Mouse (Mus musculus) liver, embryonic 14.5 days (tissue): Measurements from ENCODE around the gene Pald1. TPM values are rescaled to one million over a fixed set of nuclear protein-coding genes. Genes with fewer than 3 reads are reported as not detected.

Experiments
- ATAC-seq: fragments of 200-750 bp; cut with Nextera tagmentation; 2 replicates; pipeline ENCODE4 v1.8.0; 2017; ENCODE audit warnings: moderate number of reproducible peaks, mild to moderate bottlenecking, moderate library complexity; ENCODE audit not compliant: insufficient read depth
- DNase-seq, 3 experiments: peaks; one replicate each; pipeline ENCODE4 v3.0.0-alpha.2; 2012 to 2013; ENCODE audit warnings: low read depth in 3 of 3, low spot score in 3 of 3
- H3K27ac ChIP-seq: fragments of 300-500 bp; sonication (generic); 2 replicates; pipeline ENCODE4 v1.5.1; 2014; ENCODE audit warnings: moderate library complexity, mild to moderate bottlenecking, control low read depth, inconsistent platforms
- H3K27me3 ChIP-seq: fragments of 300-500 bp; sonication (generic); 2 replicates; pipeline ENCODE4 v1.6.1; 2014; ENCODE audit warnings: mild to moderate bottlenecking, low read length, moderate library complexity; ENCODE audit not compliant: control insufficient read depth, insufficient read depth
- H3K36me3 ChIP-seq: fragments of 300-500 bp; sonication (generic); replicated peaks from 2 replicates; pipeline ENCODE4 v1.6.1; 2014; ENCODE audit warnings: low read depth; ENCODE audit not compliant: control insufficient read depth, insufficient read depth
- H3K4me1 ChIP-seq, 2 experiments: fragments of 200-500 bp in 1 of 2; fragments of 300-500 bp in 1 of 2; sonication (generic) in 1 of 2; replicated peaks; 2 replicates each; pipeline ENCODE4 v1.6.1; 2012 to 2014; ENCODE audit warnings: antibody characterized with exemption in 1 of 2, inconsistent platforms in 1 of 2, low read length in 1 of 2; ENCODE audit not compliant: control insufficient read depth in 2 of 2, insufficient read depth in 2 of 2
- H3K4me2 ChIP-seq: fragments of 300-500 bp; sonication (generic); 2 replicates; pipeline ENCODE4 v1.6.1; 2014; ENCODE audit warnings: low read depth, mild to moderate bottlenecking, control low read depth, moderate library complexity
- H3K4me3 ChIP-seq, 2 experiments: fragments of 200-500 bp in 1 of 2; fragments of 300-500 bp in 1 of 2; sonication (generic) in 1 of 2; 2 replicates each; pipeline ENCODE4 v1.5.1; 2012 to 2014; ENCODE audit warnings: low read depth in 2 of 2, low read length in 2 of 2, mild to moderate bottlenecking in 2 of 2, control low read depth in 1 of 2, inconsistent platforms in 1 of 2, moderate library complexity in 1 of 2; ENCODE audit not compliant: insufficient read depth in 1 of 2
- H3K9ac ChIP-seq: fragments of 300-500 bp; sonication (generic); replicated peaks from 2 replicates; pipeline ENCODE4 v1.6.1; 2014; ENCODE audit warnings: mild to moderate bottlenecking, control low read depth, moderate library complexity
- H3K9me3 ChIP-seq: fragments of 300-500 bp; sonication (generic); 2 replicates; pipeline ENCODE4 v1.6.1; 2016; ENCODE audit warnings: low read length, mixed read lengths; ENCODE audit not compliant: control insufficient read depth
- CTCF ChIP-seq: IDR thresholded peaks from 2 replicates; pipeline ENCODE4 v1.5.1; 2016; ENCODE audit warnings: antibody characterized with exemption, low read depth, control low read depth
- EP300 ChIP-seq: IDR thresholded peaks from 2 replicates; pipeline ENCODE4 v1.6.1; 2016; ENCODE audit warnings: antibody characterized with exemption, low read depth
- WGBS: fragments of 180-500 bp; shearing (Covaris S2); extraction: QIAGEN DNeasy Blood & Tissue Kit; methylation state at CpG from one replicate; pipeline ENCODE4 v1.1.7; 2014; ENCODE audit not compliant: insufficient replicate concordance; 5-methylcytosine and 5-hydroxymethylcytosine counted together
- polyA plus RNA-seq, 2 experiments: library from polyadenylated mRNA; depleted of rRNA in 1 of 2; stranded (reverse) in 1 of 2; unstranded in 1 of 2; fragments of >200 nt; fragmentation: Nextera tagmentation in 1 of 2; extraction: Ambion mirVana in 1 of 2; gene quantifications; 2 replicates each; pipeline versions ENCODE4 v1.2.1 to v1.2.3; 2012 to 2014

Gene Pald1
- polyA plus RNA-seq, 2 experiments: 4.0 to 4.4 TPM

DNA sequence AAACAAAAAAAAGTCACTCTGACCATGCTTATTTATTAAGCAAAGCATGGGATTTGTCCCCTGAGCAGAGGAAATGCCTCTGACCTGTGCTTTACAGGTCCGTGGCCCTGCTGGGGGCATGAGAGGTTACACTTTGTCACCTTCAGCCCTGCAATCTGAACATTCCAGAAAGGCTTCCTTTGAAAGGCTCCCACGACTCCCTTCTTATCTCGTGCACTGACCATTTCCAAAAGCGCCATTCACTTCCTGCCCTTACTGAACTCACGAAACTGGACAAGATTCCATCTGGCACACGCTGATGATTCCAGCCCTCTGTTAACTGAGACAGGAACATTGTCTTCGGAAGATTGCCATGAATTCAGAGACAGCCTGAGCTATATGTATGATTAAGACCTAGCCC, 69.6 kb downstream of the Pald1 start:
- H3K4me3 ChIP-seq: no peak overlapping the region
- 28% methylated on average over 7 of the region's 7 CpGs for WGBS
- H3K27ac ChIP-seq: no peak overlapping the region
- H3K27me3 ChIP-seq: no peaks in the 10 kb centered on the region
- no peaks in the 10 kb centered on the region for H3K9me3 ChIP-seq
- TF ChIP-seq CTCF (no peak), EP300 (no peak)
- ATAC-seq (no peak), DNase-seq (no peak)
- no peaks in the 10 kb centered on the region for H3K36me3 ChIP-seq
- H3K4me2 ChIP-seq: no peak overlapping the region
- peaks cover 0 to 6% of the 10 kb centered on the region in 2 experiments; a peak in 2 of 4 replicates for H3K4me1 ChIP-seq
- H3K9ac ChIP-seq: no peak overlapping the region

DNA sequence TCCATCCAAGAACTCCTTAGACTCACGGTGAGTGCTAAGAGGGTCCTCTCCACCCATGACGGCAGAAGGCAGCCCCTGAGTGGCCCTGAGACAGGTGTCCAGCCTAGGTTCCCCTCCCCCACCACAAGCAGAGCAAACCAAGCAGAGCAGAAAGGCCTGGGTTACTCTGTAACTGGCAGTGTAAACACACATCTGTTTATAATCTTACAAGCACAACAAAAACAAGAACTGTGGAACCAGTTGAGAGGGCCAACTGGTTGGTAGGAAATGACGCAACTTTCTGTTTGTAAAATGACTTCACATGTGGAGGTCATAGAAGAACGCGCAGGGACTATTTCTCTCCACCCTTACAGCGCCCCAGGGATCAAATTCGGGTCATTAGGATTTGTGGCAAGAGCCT, 70.6 kb downstream of the Pald1 start:
- H3K4me3 ChIP-seq: no peak overlapping the region
- 31% methylated on average over 7 of the region's 7 CpGs for WGBS

DNA sequence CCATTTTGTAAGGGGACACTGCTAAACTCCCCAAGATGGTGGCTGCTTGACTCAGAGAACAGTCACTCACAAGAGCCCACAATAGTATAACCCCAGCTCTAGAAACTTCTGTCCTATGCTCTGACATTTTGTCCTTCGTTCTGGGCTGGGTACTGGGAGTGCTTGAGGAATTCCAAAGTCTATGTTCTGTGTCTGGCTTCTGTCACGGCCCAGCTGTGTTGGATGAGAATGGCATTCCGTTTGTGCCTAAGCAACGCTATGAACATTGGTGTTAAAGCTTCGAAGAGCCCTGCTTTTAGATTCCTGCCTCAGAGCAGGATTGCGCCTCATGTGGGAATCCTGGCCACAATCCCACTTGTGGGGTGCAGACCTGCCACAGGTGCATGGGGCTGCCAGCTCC, 71.2 kb downstream of the Pald1 start:
- 65% methylated on average over 6 of the region's 6 CpGs for WGBS
- Histone ChIP-seq H3K27me3 (no peaks in the 10 kb centered on the region), H3K9ac (no peak overlapping the region), H3K27ac (no peak overlapping the region), H3K4me1 (peaks cover 0 to 6% of the 10 kb centered on the region in 2 experiments; a peak in 2 of 4 replicates), H3K4me2 (no peak overlapping the region), H3K9me3 (no peaks in the 10 kb centered on the region), H3K4me3 (no peak overlapping the region), H3K36me3 (no peaks in the 10 kb centered on the region)
- DNase-seq (no peak), ATAC-seq (no peak)
- TF ChIP-seq CTCF (no peak), EP300 (no peak)

More for the DNA sequence above, 70.6 kb downstream of the Pald1 start:
- H3K9me3 ChIP-seq: no peaks in the 10 kb centered on the region
- ATAC-seq (peak; percentile 70), DNase-seq (peak; percentile 13 to 22 (median 22))
- H3K9ac ChIP-seq: no peak overlapping the region
- H3K4me2 ChIP-seq: no peak overlapping the region; the same call in 1 of the 2 replicates
- no peak overlapping the region for H3K27ac ChIP-seq
- H3K4me1 ChIP-seq: peaks cover 0 to 6% of the 10 kb centered on the region in 2 experiments; a peak in 2 of 4 replicates
- TF ChIP-seq EP300: no peak
- no peak for TF ChIP-seq CTCF
- no peaks in the 10 kb centered on the region for H3K27me3 ChIP-seq
- no peaks in the 10 kb centered on the region for H3K36me3 ChIP-seq

DNA sequence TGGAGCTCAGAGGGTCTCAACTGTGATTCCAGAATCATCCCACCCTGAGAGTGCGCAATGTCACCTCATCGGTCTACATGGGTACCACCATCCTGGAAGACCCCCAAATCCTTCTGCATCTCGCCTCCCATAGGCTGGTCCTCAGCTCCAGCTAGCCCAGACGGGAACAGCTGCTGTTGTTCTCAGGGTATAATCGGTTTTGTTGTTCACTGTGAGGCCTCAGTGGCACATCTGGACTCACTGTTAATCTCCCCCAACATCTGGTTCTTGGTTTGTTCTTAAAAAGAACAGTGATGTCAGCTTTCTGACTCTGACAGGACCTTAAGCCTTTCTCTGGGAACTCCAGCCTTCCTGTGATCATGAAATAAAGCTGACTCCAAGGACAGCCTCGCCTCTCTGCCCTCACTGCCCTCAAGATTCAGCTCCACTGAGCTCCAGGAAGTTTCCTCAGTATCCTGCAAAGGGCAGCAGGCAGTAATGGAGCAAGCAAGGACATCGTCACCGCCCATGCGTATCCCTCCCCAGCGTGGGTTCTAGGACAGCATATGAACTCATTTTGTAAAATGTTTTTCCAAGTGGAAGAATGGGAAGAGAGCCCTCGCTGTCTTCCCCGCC, 74.5 kb downstream of the Pald1 start:
- no peak overlapping the region for H3K9ac ChIP-seq
- no peak overlapping the region for H3K4me2 ChIP-seq
- DNase-seq: no peak
- H3K9me3 ChIP-seq: no peaks in the 10 kb centered on the region
- H3K27ac ChIP-seq: no peak overlapping the region
- no peak for ATAC-seq
- H3K4me3 ChIP-seq: no peak overlapping the region
- TF ChIP-seq CTCF (no peak), EP300 (no peak)
- H3K36me3 ChIP-seq: no peaks in the 10 kb centered on the region
- no peaks in the 10 kb centered on the region for H3K27me3 ChIP-seq
- WGBS: 51% methylated on average over 12 of the region's 12 CpGs
- peaks cover 0 to 6% of the 10 kb centered on the region in 2 experiments; a peak in 2 of 4 replicates for H3K4me1 ChIP-seq

DNA sequence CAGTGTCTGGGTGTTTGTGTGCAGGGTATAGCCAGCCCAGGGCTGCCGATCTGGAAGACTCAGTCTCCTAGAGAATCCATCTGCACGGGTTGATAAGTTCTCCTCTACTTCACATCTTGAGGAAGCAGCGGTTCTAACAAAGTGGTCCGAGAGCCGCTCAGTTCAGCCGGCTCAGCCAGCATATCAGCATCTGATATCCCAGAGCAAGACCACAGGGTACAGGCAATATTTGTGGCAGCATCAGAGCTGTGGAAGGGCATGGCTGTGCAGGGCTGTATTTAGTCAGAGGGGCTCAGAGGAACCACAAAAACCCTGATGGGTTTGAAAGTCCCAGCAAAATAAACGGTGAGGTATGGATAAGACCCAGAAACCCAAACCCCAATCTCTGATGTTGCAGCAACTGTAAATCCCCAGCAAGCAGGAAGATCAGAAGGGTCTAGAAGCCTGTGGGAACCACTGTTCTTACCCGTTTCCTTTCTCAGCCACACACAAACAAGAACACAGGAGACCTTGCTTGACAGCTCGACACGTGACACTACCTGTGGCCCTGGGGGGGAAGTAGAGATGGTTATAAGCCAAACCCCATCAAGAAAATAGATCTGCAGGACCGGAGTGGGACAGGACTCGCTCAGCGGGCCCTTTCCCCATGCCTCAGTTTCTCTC, 77.3 kb downstream of the Pald1 start:
- TF ChIP-seq EP300 (no peak), CTCF (no peak)
- H3K27me3 ChIP-seq: no peaks in the 10 kb centered on the region
- no peak overlapping the region for H3K4me2 ChIP-seq
- 30% methylated on average over 13 of the region's 13 CpGs for WGBS
- ATAC-seq (no peak), DNase-seq (no peak)
- H3K4me3 ChIP-seq: no peak overlapping the region
- H3K27ac ChIP-seq: no peak overlapping the region
- H3K4me1 ChIP-seq: peaks cover 0 to 3% of the 10 kb centered on the region in 2 experiments; a peak in 1 of 4 replicates
- H3K9ac ChIP-seq: no peak overlapping the region
- H3K9me3 ChIP-seq: no peaks in the 10 kb centered on the region
- no peaks in the 10 kb centered on the region for H3K36me3 ChIP-seq
